Mouse (Mus musculus) ES-E14 (cell line): Measurements from ENCODE around the gene Spop.

Experiments
- CHD2 ChIP-seq: IDR thresholded peaks from 2 replicates; pipeline ENCODE4 v1.6.1; 2014; ENCODE audit warnings: mild to moderate bottlenecking, low read depth, low read length, inconsistent platforms
- ZC3H11A ChIP-seq: IDR thresholded peaks from 2 replicates; pipeline ENCODE4 v1.6.1; 2012; ENCODE audit warnings: low read depth, mild to moderate bottlenecking, inconsistent platforms, low read length, borderline replicate concordance

- no peak for TF ChIP-seq CHD2
- TF ChIP-seq ZC3H11A, result no peak
Observed at GRCm38 (mm10) chr11:95420880-95421435, 7.1 kb downstream of the Spop start.
